Mouse (Mus musculus) megakaryocyte progenitor cell, adult 5-6 weeks (primary cell): ENCODE results near the gene Actb. TPM values are rescaled to one million over a fixed set of nuclear protein-coding genes. Genes with fewer than 3 reads are reported as not detected.

ENCODE experiments used
- ATAC-seq: replicated peaks from 2 replicates; pipeline ENCODE4 v1.8.0; 2016; ENCODE audit warnings: mild to moderate bottlenecking, moderate TSS enrichment, inconsistent platforms; ENCODE audit not compliant: poor library complexity
- total RNA-seq, 2 experiments: library from RNA; stranded (forward) in 1 of 2; stranded (reverse) in 1 of 2; fragments of 157-497, 149-512 nt in 1 of 2; fragments of 200-1000 nt in 1 of 2; gene quantifications; 2 replicates each; pipeline versions ENCODE4 v1.2.3 to v1.2.4; 2015 to 2017

Actb gene
- total RNA-seq, 2 experiments from 2014 or later: 3,558 to 5,014 TPM

GRCm38 (mm10) chr5:142923781-142924180 lies 17.2 kb upstream of the Actb start:
- no peak for ATAC-seq

GRCm38 (mm10) chr5:142922251-142922650 lies 15.7 kb upstream of the Actb start:
- no peak for ATAC-seq

- ATAC-seq: peak; percentile 35
These were observed 14.5 kb upstream of the Actb start for GRCm38 (mm10) chr5:142921074-142921459.

GRCm38 (mm10) chr5:142920311-142921073 lies 13.9 kb upstream of the Actb start:
- peak; percentile 98 for ATAC-seq

GRCm38 (mm10) chr5:142917402-142917801 lies 10.8 kb upstream of the Actb start:
- ATAC-seq: no peak

- ATAC-seq: no peak
These were observed 10.0 kb upstream of the Actb start for GRCm38 (mm10) chr5:142916593-142916992.

- ATAC-seq: no peak
These were observed 8.7 kb upstream of the Actb start for GRCm38 (mm10) chr5:142915231-142915630.

GRCm38 (mm10) chr5:142912739-142913138 lies 6.2 kb upstream of the Actb start:
- peak; percentile 19 for ATAC-seq

GRCm38 (mm10) chr5:142912320-142912719 lies 5.8 kb upstream of the Actb start:
- no peak for ATAC-seq

- ATAC-seq: no peak
These were observed 5.1 kb upstream of the Actb start for GRCm38 (mm10) chr5:142911629-142912028.

GRCm38 (mm10) chr5:142909576-142910278 lies 3.2 kb upstream of the Actb start:
- peak; percentile 6; the same call in 1 of the 2 replicates for ATAC-seq

- peak; percentile 21 for ATAC-seq
These were observed 2.5 kb upstream of the Actb start for GRCm38 (mm10) chr5:142908941-142909575.

- ATAC-seq: no peak
These were observed 1.4 kb upstream of the Actb start for GRCm38 (mm10) chr5:142907803-142908559.

- no peak for ATAC-seq
These were observed 671 bp upstream of the Actb start for GRCm38 (mm10) chr5:142907048-142907802.

- ATAC-seq: peak; percentile 53
These were observed 626 bp downstream of the Actb start for GRCm38 (mm10) chr5:142905725-142906531.

- ATAC-seq: no peak
These were observed 1.4 kb downstream of the Actb start for GRCm38 (mm10) chr5:142905038-142905695.

- no peak for ATAC-seq
These were observed 2.1 kb downstream of the Actb start for GRCm38 (mm10) chr5:142904208-142905037.
